Mouse (Mus musculus) liver, embryonic 15.5 days (tissue): ENCODE results near the gene 4933411K16Rik. TPM values are rescaled to one million over a fixed set of nuclear protein-coding genes. Genes with fewer than 3 reads are reported as not detected.
"Not testable (repeated sequence)": the region's sequence is repeated elsewhere in the genome, so short reads cannot be mapped to it uniquely, and the experiment has no call there.

Experiments used
- ATAC-seq: fragments of 200-750 bp; cut with Nextera tagmentation; 2 replicates; pipeline ENCODE4 v1.8.0; 2017; ENCODE audit warnings: moderate number of reproducible peaks, mild to moderate bottlenecking, moderate library complexity; ENCODE audit not compliant: insufficient read depth
- H3K27ac ChIP-seq: fragments of 300-500 bp; sonication (generic); replicated peaks from 2 replicates; pipeline ENCODE4 v1.5.1; 2015; ENCODE audit warnings: mild to moderate bottlenecking, inconsistent platforms
- H3K27me3 ChIP-seq: fragments of 300-500 bp; sonication (generic); 2 replicates; pipeline ENCODE4 v1.6.1; 2015; ENCODE audit warnings: mild to moderate bottlenecking, inconsistent platforms
- H3K36me3 ChIP-seq: fragments of 300-500 bp; sonication (generic); replicated peaks from 2 replicates; pipeline ENCODE4 v1.6.1; 2015; ENCODE audit warnings: moderate library complexity, mild to moderate bottlenecking, inconsistent platforms
- H3K4me1 ChIP-seq: fragments of 300-500 bp; sonication (generic); replicated peaks from 2 replicates; pipeline ENCODE4 v1.6.1; 2015; ENCODE audit warnings: inconsistent platforms
- H3K4me2 ChIP-seq: fragments of 300-500 bp; sonication (generic); 2 replicates; pipeline ENCODE4 v1.6.1; 2015; ENCODE audit warnings: moderate library complexity, mild to moderate bottlenecking, inconsistent platforms
- H3K4me3 ChIP-seq: fragments of 300-500 bp; sonication (generic); replicated peaks from 2 replicates; pipeline ENCODE4 v1.5.1; 2015; ENCODE audit warnings: mild to moderate bottlenecking, inconsistent platforms
- H3K9ac ChIP-seq: fragments of 300-500 bp; sonication (generic); 2 replicates; pipeline ENCODE4 v1.6.1; 2015; ENCODE audit warnings: moderate library complexity, mild to moderate bottlenecking, inconsistent platforms
- H3K9me3 ChIP-seq: fragments of 300-500 bp; sonication (generic); replicated peaks from 2 replicates; pipeline ENCODE4 v1.6.1; 2016; ENCODE audit warnings: inconsistent platforms
- WGBS: fragments of 180-500 bp; shearing (Covaris S2); methylation state at CpG from one replicate; pipeline ENCODE4 v1.1.7; 2015; ENCODE audit warnings: mixed read lengths; ENCODE audit not compliant: insufficient replicate concordance; 5-methylcytosine and 5-hydroxymethylcytosine counted together
- polyA plus RNA-seq: library from polyadenylated mRNA; unstranded; fragments of >200 nt; fragmentation: Nextera tagmentation; extraction: Ambion mirVana; gene quantifications from 2 replicates; pipeline ENCODE4 v1.2.1, GENCODE M21; 2015

Gene 4933411K16Rik
- polyA plus RNA-seq, 1 experiment from 2014 or later: 0.26 TPM

- Histone ChIP-seq H3K9me3 (no peaks in the 10 kb centered on the region), H3K27ac (no peak overlapping the region), H3K4me3 (no peak overlapping the region), H3K4me2 (no peak overlapping the region), H3K27me3 (peaks cover under 1% of the 10 kb centered on the region; the same call in 1 of the 2 replicates), H3K9ac (no peak overlapping the region), H3K36me3 (no peaks in the 10 kb centered on the region), H3K4me1 (peaks cover 19% of the 10 kb centered on the region)
- no peak for ATAC-seq
- 69% methylated on average over 11 of the region's 11 CpGs for WGBS
Measured at GRCm38 (mm10) chr19:42080469-42080868, 28.4 kb downstream of the 4933411K16Rik start.

GRCm38 (mm10) chr19:42081613-42082012, 29.6 kb downstream of the 4933411K16Rik start:
- H3K4me3 ChIP-seq, H3K27me3 ChIP-seq, H3K27ac ChIP-seq, H3K4me2 ChIP-seq, ATAC-seq, H3K9me3 ChIP-seq, H3K9ac ChIP-seq, H3K36me3 ChIP-seq: not testable (repeated sequence)
- H3K4me1 ChIP-seq: peaks cover 29% of the 10 kb centered on the region
- 63% methylated on average over 5 of the region's 5 CpGs for WGBS

GRCm38 (mm10) chr19:42085690-42086089, 33.6 kb downstream of the 4933411K16Rik start:
- no peak for ATAC-seq
- Histone ChIP-seq H3K36me3 (no peaks in the 10 kb centered on the region), H3K4me2 (peak overlapping the region; percentile 78), H3K4me3 (peak overlapping the region; percentile 59), H3K27me3 (peaks cover 7% of the 10 kb centered on the region), H3K9ac (peak overlapping the region; percentile 47), H3K4me1 (peaks cover 21% of the 10 kb centered on the region), H3K9me3 (no peaks in the 10 kb centered on the region), H3K27ac (no peak overlapping the region)
- WGBS: 15% methylated on average over 10 of the region's 10 CpGs

GRCm38 (mm10) chr19:42086166-42086565, 34.1 kb downstream of the 4933411K16Rik start, which contains the start of gene Morn4:
Gene Morn4 (minus strand): TSS chr19:42086357.
- Histone ChIP-seq H3K4me3 (peak within 1 kb of the TSS; percentile 59), H3K27me3 (peaks cover 7% of the 10 kb centered on the region), H3K36me3 (no peaks in the 10 kb centered on the region), H3K9me3 (no peaks in the 10 kb centered on the region), H3K27ac (no peak within 1 kb of the TSS), H3K4me1 (peaks cover 25% of the 10 kb centered on the region), H3K4me2 (peak within 1 kb of the TSS; percentile 78), H3K9ac (peak within 1 kb of the TSS; percentile 47)
- WGBS: under 1% methylated on average over 21 of the region's 21 CpGs
- ATAC-seq: no peak

- Histone ChIP-seq H3K4me3 (peak overlapping the region; percentile 90), H3K36me3 (peaks cover 5% of the 10 kb centered on the region; the same call in 1 of the 2 replicates), H3K9ac (peak overlapping the region; percentile 10; the same call in 1 of the 2 replicates), H3K9me3 (no peaks in the 10 kb centered on the region), H3K27ac (peak overlapping the region; percentile 90), H3K4me2 (peak overlapping the region; percentile 73), H3K27me3 (peaks cover 7% of the 10 kb centered on the region), H3K4me1 (peaks cover 37% of the 10 kb centered on the region)
- no peak for ATAC-seq
- 14% methylated on average over 14 of the region's 14 CpGs for WGBS
Measured at GRCm38 (mm10) chr19:42089103-42089747, 37.2 kb downstream of the 4933411K16Rik start.

- Histone ChIP-seq H3K9me3 (no peaks in the 10 kb centered on the region), H3K36me3 (peaks cover 5% of the 10 kb centered on the region; the same call in 1 of the 2 replicates), H3K27me3 (peaks cover 7% of the 10 kb centered on the region), H3K9ac (peak within 1 kb of the TSS; percentile 84), H3K4me1 (peaks cover 37% of the 10 kb centered on the region), H3K4me2 (peak within 1 kb of the TSS; percentile 90), H3K4me3 (peak within 1 kb of the TSS; percentile 90), H3K27ac (peak within 1 kb of the TSS; percentile 92)
- WGBS: under 1% methylated on average over 55 of the region's 55 CpGs
- peak; percentile 98 for ATAC-seq
Measured at GRCm38 (mm10) chr19:42089748-42090595, 37.9 kb downstream of the 4933411K16Rik start, which contains the start of gene Pi4k2a. Gene Pi4k2a (plus strand): TSS chr19:42090470.

- peak overlapping the region; percentile 84 for H3K9ac ChIP-seq
- peaks cover 4% of the 10 kb centered on the region for H3K27me3 ChIP-seq
- H3K27ac ChIP-seq: peak overlapping the region; percentile 92
- H3K36me3 ChIP-seq: peaks cover 5% of the 10 kb centered on the region; the same call in 1 of the 2 replicates
- under 1% methylated on average over 50 of the region's 52 CpGs for WGBS
- H3K4me2 ChIP-seq: peak overlapping the region; percentile 90
- H3K4me3 ChIP-seq: peak overlapping the region; percentile 90
- no peaks in the 10 kb centered on the region for H3K9me3 ChIP-seq
- H3K4me1 ChIP-seq: peaks cover 34% of the 10 kb centered on the region
- ATAC-seq: peak; percentile 53
Measured at GRCm38 (mm10) chr19:42090637-42091141, 38.6 kb downstream of the 4933411K16Rik start.

GRCm38 (mm10) chr19:42099406-42099805, 47.4 kb downstream of the 4933411K16Rik start:
- Histone ChIP-seq H3K27ac (no peak overlapping the region), H3K27me3 (no peaks in the 10 kb centered on the region), H3K9me3 (no peaks in the 10 kb centered on the region), H3K36me3 (peaks cover 9% of the 10 kb centered on the region), H3K4me3 (no peak overlapping the region), H3K9ac (no peak overlapping the region), H3K4me2 (no peak overlapping the region), H3K4me1 (peaks cover 2% of the 10 kb centered on the region; the same call in 1 of the 2 replicates)
- WGBS: 75% methylated on average over 3 of the region's 3 CpGs
- ATAC-seq: no peak

Other genes with a start within 250 kb of the 4933411K16Rik start
- gene Frat1, start 222.3 kb upstream of the 4933411K16Rik start, polyA plus RNA-seq: 8.5 and 9.1 TPM in 2 replicates
- 4.4 and 4.5 TPM in 2 replicates for gene Frat2, start 204.1 kb upstream of the 4933411K16Rik start, polyA plus RNA-seq
- gene Rrp12, start 156.1 kb upstream of the 4933411K16Rik start, polyA plus RNA-seq: 8.5 and 8.6 TPM in 2 replicates
- gene Pgam1, start 140.3 kb upstream of the 4933411K16Rik start, polyA plus RNA-seq: 267 and 322 TPM in 2 replicates
- gene Exosc1, start 118.8 kb upstream of the 4933411K16Rik start, polyA plus RNA-seq: 29.2 and 31.4 TPM in 2 replicates
- 33.7 and 39.6 TPM in 2 replicates for gene Zdhhc16, start 118.8 kb upstream of the 4933411K16Rik start, polyA plus RNA-seq
- 10.1 and 10.3 TPM in 2 replicates for gene Mms19, start 71.1 kb upstream of the 4933411K16Rik start, polyA plus RNA-seq
- gene Ubtd1, start 70.5 kb upstream of the 4933411K16Rik start, polyA plus RNA-seq: 5.2 and 6.3 TPM in 2 replicates
- gene Ankrd2, start 16.2 kb upstream of the 4933411K16Rik start, polyA plus RNA-seq: 0.17 and 0.21 TPM in 2 replicates
- gene Hoga1, start 6.6 kb upstream of the 4933411K16Rik start, polyA plus RNA-seq: 50.6 and 59.0 TPM in 2 replicates
- gene Morn4, start 34.1 kb downstream of the 4933411K16Rik start, polyA plus RNA-seq: 1.4 TPM in 2 replicates
- 10.5 and 11.1 TPM in 2 replicates for gene Pi4k2a, start 38.2 kb downstream of the 4933411K16Rik start, polyA plus RNA-seq
- 19.9 and 25.0 TPM in 2 replicates for gene Avpi1, start 76.8 kb downstream of the 4933411K16Rik start, polyA plus RNA-seq
- gene Marveld1, start 95.2 kb downstream of the 4933411K16Rik start, polyA plus RNA-seq: 3.2 and 4.7 TPM in 2 replicates
- 8.8 and 10.1 TPM in 2 replicates for gene Zfyve27, start 111.7 kb downstream of the 4933411K16Rik start, polyA plus RNA-seq
- gene Sfrp5, start 150.0 kb downstream of the 4933411K16Rik start, polyA plus RNA-seq: 0.12 TPM in 1 of 2 replicates, not detected in the other
- 0.05 TPM in 1 of 2 replicates, not detected in the other for gene Golga7b, start 195.3 kb downstream of the 4933411K16Rik start, polyA plus RNA-seq